Comparison of ENCODE assay signal across 8 mouse cellular contexts in genomic region chr2:152696476-152697164, GRCm38 (mm10). TPM values are rescaled to one million over a fixed set of nuclear protein-coding genes. Genes with fewer than 3 reads are reported as not detected.
DNase-seq lines count a peak whose midpoint lies in the region; ATAC-seq and TF ChIP-seq lines count a peak whose summit lies in the region.

No protein-coding gene starts in this region.

- DNase-seq in brain, adult 2 months (ENCODE audit: low read depth, low spot score), result peak; percentile 97
- peak; percentile 93 for DNase-seq in kidney, postnatal 0 days (ENCODE audit: low spot score)
- peak; percentile 50 for DNase-seq in liver, adult 2 months (ENCODE audit: extremely low read depth, low read depth, low spot score)
- DNase-seq in natural killer cell, adult 2 months (ENCODE audit: low spot score in 2 of 2), result peak; percentile 77 to 88

- peak; percentile 87 for ATAC-seq in erythroblast, adult 5-6 weeks (replicated peaks; ENCODE audit: low FRiP score, poor library complexity, severe bottlenecking)
- no peak for ATAC-seq in heart, embryonic 13.5 days (ENCODE audit: extremely low read depth, insufficient number of reproducible peaks, low FRiP score, low TSS enrichment)
- ATAC-seq in kidney, postnatal 0 days (replicated peaks; ENCODE audit: low FRiP score, low read depth), result peak; percentile 69
- peak; percentile 78 for ATAC-seq in stomach, embryonic 14.5 days (ENCODE audit: insufficient number of reproducible peaks, insufficient read depth, low FRiP score, low read depth)

- peak overlapping the region; percentile 80 for H3K9ac ChIP-seq in heart, embryonic 13.5 days
- peak overlapping the region; percentile 55 for H3K9ac ChIP-seq in kidney, postnatal 0 days (ENCODE audit: low read depth, low read length)
- H3K9ac ChIP-seq in liver, adult 2 months (ENCODE audit: low read depth, low read length), result peak overlapping the region; percentile 1; the same call in 1 of the 2 replicates
- H3K9ac ChIP-seq in stomach, embryonic 14.5 days (replicated peaks; ENCODE audit: low read depth, low read length), result peak overlapping the region; percentile 55

- H3K4me1 ChIP-seq in heart, embryonic 13.5 days, result peaks cover 33% of the 10 kb centered on the region
- no peaks in the 10 kb centered on the region for H3K4me1 ChIP-seq in kidney, postnatal 0 days (replicated peaks; ENCODE audit: insufficient read depth, low read length)
- peaks cover 9% of the 10 kb centered on the region for H3K4me1 ChIP-seq in liver, adult 2 months (ENCODE audit: control insufficient read depth, insufficient read depth, low read length)
- peaks cover 10% of the 10 kb centered on the region; the same call in 1 of the 2 replicates for H3K4me1 ChIP-seq in stomach, embryonic 14.5 days (ENCODE audit: control insufficient read depth, insufficient read depth, low read length)

- H3ac ChIP-seq in C2C12 (ENCODE audit: control insufficient read depth, insufficient read length, low read depth), result peak overlapping the region; percentile 38

- H3K79me3 ChIP-seq in C2C12 (ENCODE audit: low read depth), result peaks cover 7% of the 10 kb centered on the region

- no peak overlapping the region for H3K4me2 ChIP-seq in heart, embryonic 13.5 days
- no peak overlapping the region for H3K4me2 ChIP-seq in kidney, postnatal 0 days (ENCODE audit: low read length)
- no peak overlapping the region for H3K4me2 ChIP-seq in stomach, embryonic 14.5 days (replicated peaks; ENCODE audit: low read depth, low read length)

- H3K9me3 ChIP-seq in heart, embryonic 13.5 days, result no peaks in the 10 kb centered on the region
- H3K9me3 ChIP-seq in kidney, postnatal 0 days (replicated peaks; ENCODE audit: low read length), result no peaks in the 10 kb centered on the region
- H3K9me3 ChIP-seq in stomach, embryonic 14.5 days (ENCODE audit: control insufficient read depth, low read depth, low read length), result no peaks in the 10 kb centered on the region

- 42% methylated on average over 20 of the region's 20 CpGs for WGBS in heart, embryonic 13.5 days
- 40% methylated on average over 20 of the region's 20 CpGs for WGBS in kidney, postnatal 0 days
- WGBS in liver, adult 2 months, result 49% methylated on average over 20 of the region's 20 CpGs
- 43% methylated on average over 20 of the region's 20 CpGs for WGBS in stomach, embryonic 14.5 days

- H3K4me3 ChIP-seq in C2C12 (ENCODE audit: insufficient read depth, poor library complexity, severe bottlenecking), result no peak overlapping the region
- no peak overlapping the region for H3K4me3 ChIP-seq in heart, embryonic 13.5 days
- no peak overlapping the region for H3K4me3 ChIP-seq in kidney, postnatal 0 days (replicated peaks; ENCODE audit: low read depth, low read length)
- no peak overlapping the region for H3K4me3 ChIP-seq in liver, adult 2 months (ENCODE audit: insufficient read depth, low read depth, low read length)
- no peak overlapping the region for H3K4me3 ChIP-seq in stomach, embryonic 14.5 days (ENCODE audit: low read depth, low read length)

- H3K27me3 ChIP-seq in C2C12 (ENCODE audit: control insufficient read depth, insufficient read depth, insufficient read length), result no peaks in the 10 kb centered on the region
- no peaks in the 10 kb centered on the region for H3K27me3 ChIP-seq in heart, embryonic 13.5 days (replicated peaks)
- no peaks in the 10 kb centered on the region for H3K27me3 ChIP-seq in kidney, postnatal 0 days (ENCODE audit: insufficient read depth, low read length)
- H3K27me3 ChIP-seq in liver, adult 2 months (ENCODE audit: control insufficient read depth, insufficient read depth, low read length), result no peaks in the 10 kb centered on the region
- H3K27me3 ChIP-seq in stomach, embryonic 14.5 days (ENCODE audit: control insufficient read depth, insufficient read depth, low read length), result no peaks in the 10 kb centered on the region

- peak; percentile 68 for TF ChIP-seq CTCF in C2C12 (IDR thresholded peaks at IDR 0.05; ENCODE audit: control insufficient read depth, insufficient read depth, insufficient read length)
- TF ChIP-seq CTCF in kidney, postnatal 0 days (IDR thresholded peaks at IDR 0.05; ENCODE audit: low read depth), result peak; percentile 98
- peak; percentile 92 for TF ChIP-seq CTCF in liver, adult 2 months (IDR thresholded peaks at IDR 0.05; ENCODE audit: low read depth, low read length)

- peak overlapping the region; percentile 67 for H3K27ac ChIP-seq in heart, embryonic 13.5 days (replicated peaks)
- peak overlapping the region; percentile 63 for H3K27ac ChIP-seq in kidney, postnatal 0 days
- H3K27ac ChIP-seq in liver, adult 2 months (replicated peaks; ENCODE audit: insufficient read depth, low read depth, low read length), result no peak overlapping the region
- H3K27ac ChIP-seq in stomach, embryonic 14.5 days (ENCODE audit: low read length), result peak overlapping the region; percentile 18; the same call in 1 of the 2 replicates

- peaks cover 74% of the 10 kb centered on the region for H3K36me3 ChIP-seq in C2C12 (ENCODE audit: control insufficient read depth, insufficient read depth)
- H3K36me3 ChIP-seq in heart, embryonic 13.5 days, result peaks cover 76% of the 10 kb centered on the region
- H3K36me3 ChIP-seq in kidney, postnatal 0 days (ENCODE audit: insufficient read depth, low read length), result peaks cover 43% of the 10 kb centered on the region
- H3K36me3 ChIP-seq in liver, adult 2 months (ENCODE audit: control insufficient read depth, insufficient read depth, low read length), result peaks cover 21% of the 10 kb centered on the region; the same call in 1 of the 2 replicates
- peaks cover 59% of the 10 kb centered on the region for H3K36me3 ChIP-seq in stomach, embryonic 14.5 days (ENCODE audit: control insufficient read depth, insufficient read depth, low read length)

- H3K79me2 ChIP-seq in C2C12 (ENCODE audit: control insufficient read depth, insufficient read depth), result peaks cover 18% of the 10 kb centered on the region
- no peaks in the 10 kb centered on the region for H3K79me2 ChIP-seq in liver, adult 2 months (ENCODE audit: control insufficient read depth, insufficient read depth, low read length)

- TF ChIP-seq POLR2A in liver, adult 2 months (IDR thresholded peaks at IDR 0.05; ENCODE audit: extremely low read depth, insufficient read depth, low read length), result no peak

TF ChIP-seq in C2C12, 6 proteins besides CTCF, POLR2A, EP300 and RAD21:
- TF ChIP-seq CEBPB (IDR thresholded peaks at IDR 0.05; ENCODE audit: low read depth), result no peak
- TF ChIP-seq FOSL1 (IDR thresholded peaks at IDR 0.05; ENCODE audit: insufficient read depth, low read length, poor library complexity, severe bottlenecking), result no peak
- no peak for TF ChIP-seq USF1 (IDR thresholded peaks at IDR 0.05; ENCODE audit: low read depth)
- TF ChIP-seq MYOD1 (IDR thresholded peaks at IDR 0.05; ENCODE audit: control insufficient read depth, insufficient read length, low read depth), result no peak
- no peak for TF ChIP-seq MYOG (IDR thresholded peaks at IDR 0.05; ENCODE audit: control insufficient read depth, extremely low read depth, insufficient read length)
- no peak for TF ChIP-seq MAX (IDR thresholded peaks at IDR 0.05)
TF ChIP-seq in C2C12: peak in this region for 0.

RNA-seq across cellular contexts. Expression of gene Mcts2, which starts 9.8 kb away (rescaled TPM):
- 24.7 TPM for polyA plus RNA-seq in C2C12 (2012; fragmentation: generic; extraction: Trizol)
- total RNA-seq in erythroblast, adult 5-6 weeks (2015; ENCODE audit: low replicate concordance), result 2.3 TPM in 1 of 2 replicates, not detected in the other
- 1.4 and 3.2 TPM in 2 replicates for total RNA-seq in erythroblast, adult 5-6 weeks (2017; ENCODE audit: low replicate concordance)
- polyA plus RNA-seq in heart, embryonic 13.5 days (2015; fragmentation: Nextera tagmentation; extraction: Ambion mirVana), result 23.0 and 25.3 TPM in 2 replicates
- polyA plus RNA-seq in kidney, postnatal 0 days (2015; fragmentation: Nextera tagmentation; extraction: Ambion mirVana), result 33.9 and 36.6 TPM in 2 replicates
- 7.2 and 8.9 TPM in 2 replicates for total RNA-seq in liver, adult 2 months (2014; rRNA removed)
- 2.4 and 3.8 TPM in 2 replicates for polyA plus RNA-seq in liver, adult 2 months (2012; rRNA removed)
- 26.5 and 30.1 TPM in 2 replicates for polyA plus RNA-seq in stomach, embryonic 14.5 days (2014; fragmentation: Nextera tagmentation; extraction: Ambion mirVana)

RNA-seq across cellular contexts. Expression of gene H13, which starts 27.4 kb away (rescaled TPM):
- 136 TPM for polyA plus RNA-seq in C2C12 (2012; fragmentation: generic; extraction: Trizol)
- total RNA-seq in erythroblast, adult 5-6 weeks (2015; ENCODE audit: low replicate concordance), result 32.9 and 37.4 TPM in 2 replicates
- total RNA-seq in erythroblast, adult 5-6 weeks (2017; ENCODE audit: low replicate concordance), result 13.8 and 20.8 TPM in 2 replicates
- polyA plus RNA-seq in heart, embryonic 13.5 days (2015; fragmentation: Nextera tagmentation; extraction: Ambion mirVana), result 81.9 and 84.7 TPM in 2 replicates
- 160 and 162 TPM in 2 replicates for polyA plus RNA-seq in kidney, postnatal 0 days (2015; fragmentation: Nextera tagmentation; extraction: Ambion mirVana)
- 65.5 and 86.1 TPM in 2 replicates for total RNA-seq in liver, adult 2 months (2014; rRNA removed)
- polyA plus RNA-seq in liver, adult 2 months (2012; rRNA removed), result 117 and 148 TPM in 2 replicates
- 120 and 122 TPM in 2 replicates for polyA plus RNA-seq in stomach, embryonic 14.5 days (2014; fragmentation: Nextera tagmentation; extraction: Ambion mirVana)

RNA-seq across cellular contexts. Expression of gene Id1, which starts 39.4 kb away (rescaled TPM):
- 503 TPM for polyA plus RNA-seq in C2C12 (2012; fragmentation: generic; extraction: Trizol)
- total RNA-seq in erythroblast, adult 5-6 weeks (2015; ENCODE audit: low replicate concordance), result 3.6 TPM in 1 of 2 replicates, not detected in the other
- 3.7 and 4.5 TPM in 2 replicates for total RNA-seq in erythroblast, adult 5-6 weeks (2017; ENCODE audit: low replicate concordance)
- polyA plus RNA-seq in heart, embryonic 13.5 days (2015; fragmentation: Nextera tagmentation; extraction: Ambion mirVana), result 56.7 and 58.8 TPM in 2 replicates
- 170 and 194 TPM in 2 replicates for polyA plus RNA-seq in kidney, postnatal 0 days (2015; fragmentation: Nextera tagmentation; extraction: Ambion mirVana)
- 16.4 and 33.0 TPM in 2 replicates for total RNA-seq in liver, adult 2 months (2014; rRNA removed)
- polyA plus RNA-seq in liver, adult 2 months (2012; rRNA removed), result 19.2 and 33.0 TPM in 2 replicates
- 147 and 150 TPM in 2 replicates for polyA plus RNA-seq in stomach, embryonic 14.5 days (2014; fragmentation: Nextera tagmentation; extraction: Ambion mirVana)

RNA-seq across cellular contexts. Expression of gene Cox4i2, which starts 57.4 kb away (rescaled TPM):
- polyA plus RNA-seq in C2C12 (2012; fragmentation: generic; extraction: Trizol), result 0.39 TPM
- not detected in 2 replicates for total RNA-seq in erythroblast, adult 5-6 weeks (2015; ENCODE audit: low replicate concordance)
- not detected in 2 replicates for total RNA-seq in erythroblast, adult 5-6 weeks (2017; ENCODE audit: low replicate concordance)
- polyA plus RNA-seq in heart, embryonic 13.5 days (2015; fragmentation: Nextera tagmentation; extraction: Ambion mirVana), result 11.8 and 13.4 TPM in 2 replicates
- polyA plus RNA-seq in kidney, postnatal 0 days (2015; fragmentation: Nextera tagmentation; extraction: Ambion mirVana), result 15.8 and 16.3 TPM in 2 replicates
- total RNA-seq in liver, adult 2 months (2014; rRNA removed), result not detected in 2 replicates
- 0.22 and 0.31 TPM in 2 replicates for polyA plus RNA-seq in liver, adult 2 months (2012; rRNA removed)
- 18.4 and 21.7 TPM in 2 replicates for polyA plus RNA-seq in stomach, embryonic 14.5 days (2014; fragmentation: Nextera tagmentation; extraction: Ambion mirVana)

Comparison
In these comparisons a context has a peak if more than half of its experiments do, and no peak if none do; other contexts are left out.
1. H3K9ac ChIP-seq: peak in every context shown above with its lines; median percentile 80 in heart, embryonic 13.5 days; 55 in kidney, postnatal 0 days; 55 in stomach, embryonic 14.5 days; 1 in liver, adult 2 months.